Mouse (Mus musculus) forebrain, embryonic 11.5 days (tissue): ENCODE measurements around the gene Creg2. TPM values are rescaled to one million over a fixed set of nuclear protein-coding genes. Genes with fewer than 3 reads are reported as not detected.

Experiments used
- ATAC-seq: fragments of 200-750 bp; cut with Nextera tagmentation; replicated peaks from 2 replicates; pipeline ENCODE4 v1.8.0; 2017; ENCODE audit warnings: moderate TSS enrichment; ENCODE audit not compliant: low FRiP score
- DNase-seq: peaks from one replicate; pipeline ENCODE4 v3.0.0-alpha.2; 2017; ENCODE audit warnings: low spot score
- H3K27ac ChIP-seq: fragments of 300-500 bp; sonication (generic); 2 replicates; pipeline ENCODE4 v1.5.1; 2014; ENCODE audit warnings: low read depth, low read length
- H3K27me3 ChIP-seq: fragments of 300-500 bp; sonication (generic); 2 replicates; pipeline ENCODE4 v1.6.1; 2014; ENCODE audit warnings: mild to moderate bottlenecking, low read length, mixed read lengths; ENCODE audit not compliant: control insufficient read depth, insufficient read depth
- H3K36me3 ChIP-seq: fragments of 300-500 bp; sonication (generic); 2 replicates; pipeline ENCODE4 v1.6.1; 2014; ENCODE audit warnings: mild to moderate bottlenecking, low read length, moderate library complexity, mixed read lengths; ENCODE audit not compliant: control insufficient read depth, insufficient read depth
- H3K4me1 ChIP-seq: fragments of 300-500 bp; sonication (generic); replicated peaks from 2 replicates; pipeline ENCODE4 v1.6.1; 2014; ENCODE audit warnings: low read length, mixed read lengths; ENCODE audit not compliant: control insufficient read depth, insufficient read depth
- H3K4me2 ChIP-seq: fragments of 300-500 bp; sonication (generic); 2 replicates; pipeline ENCODE4 v1.6.1; 2014; ENCODE audit warnings: low read depth, mild to moderate bottlenecking, low read length, moderate library complexity, mixed read lengths; ENCODE audit not compliant: severe bottlenecking
- H3K4me3 ChIP-seq: fragments of 300-500 bp; sonication (generic); 2 replicates; pipeline ENCODE4 v1.5.1; 2014; ENCODE audit warnings: low read depth, low read length
- H3K9ac ChIP-seq: fragments of 300-500 bp; sonication (generic); 2 replicates; pipeline ENCODE4 v1.6.1; 2014; ENCODE audit warnings: low read length
- H3K9me3 ChIP-seq: fragments of 300-500 bp; sonication (generic); 2 replicates; pipeline ENCODE4 v1.6.1; 2016; ENCODE audit warnings: low read length, mixed read lengths; ENCODE audit not compliant: control insufficient read depth
- WGBS: fragments of 180-500 bp; shearing (Covaris S2); extraction: QIAGEN DNeasy Blood & Tissue Kit; methylation state at CpG from one replicate; pipeline ENCODE4 v1.1.7; 2014; 5-methylcytosine and 5-hydroxymethylcytosine counted together
- polyA plus RNA-seq: library from polyadenylated mRNA; unstranded; fragments of >200 nt; fragmentation: Nextera tagmentation; extraction: Ambion mirVana; gene quantifications from 2 replicates; pipeline ENCODE4 v1.2.1, GENCODE M21; 2014

Creg2 gene
- polyA plus RNA-seq, 1 experiment from 2014 or later, result 0.12 TPM

- no peak overlapping the region for H3K9ac ChIP-seq
- peaks cover 15% of the 10 kb centered on the region for H3K27me3 ChIP-seq
- no peak overlapping the region for H3K27ac ChIP-seq
- H3K9me3 ChIP-seq, result 0 out of 2 replicates have a peak, but pooled peaks cover 2% of the 10 kb centered on the region
- peaks cover 6% of the 10 kb centered on the region; the same call in 1 of the 2 replicates for H3K4me1 ChIP-seq
- ATAC-seq (no peak), DNase-seq (no peak)
- no peak overlapping the region for H3K4me2 ChIP-seq
- H3K36me3 ChIP-seq, result no peaks in the 10 kb centered on the region
- WGBS, result 49% methylated on average over 8 of the region's 8 CpGs
- H3K4me3 ChIP-seq, result no peak overlapping the region
Measured at GRCm38 (mm10) chr1:39645905-39646759, 5.1 kb downstream of the Creg2 start.

DNA sequence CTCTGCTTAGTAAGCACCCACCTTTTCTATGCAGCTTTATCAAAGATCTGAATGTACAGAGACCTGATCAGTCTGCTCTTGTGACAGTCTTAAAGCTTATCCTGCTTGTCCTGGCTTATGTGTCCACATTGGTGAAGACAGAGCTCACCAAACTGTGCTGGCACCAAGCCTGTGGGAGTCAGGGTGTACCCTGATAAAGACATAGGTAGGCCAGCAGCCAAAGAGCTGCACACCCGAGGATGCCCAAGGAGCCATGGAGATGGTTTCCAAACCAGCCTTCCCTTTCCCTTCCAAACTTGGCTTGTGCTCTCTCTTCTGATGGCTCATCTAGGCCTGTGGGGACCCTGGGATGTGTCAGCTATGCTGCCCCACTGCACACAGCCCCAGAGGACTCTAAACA lies 6.9 kb downstream of the Creg2 start:
- no peak for ATAC-seq
- no peak for DNase-seq
- Histone ChIP-seq H3K9ac (no peak overlapping the region), H3K4me1 (0 out of 2 replicates have a peak, but pooled peaks cover 2% of the 10 kb centered on the region), H3K4me2 (no peak overlapping the region), H3K4me3 (no peak overlapping the region), H3K27ac (no peak overlapping the region), H3K27me3 (peaks cover 2% of the 10 kb centered on the region; the same call in 1 of the 2 replicates), H3K36me3 (no peaks in the 10 kb centered on the region), H3K9me3 (0 out of 2 replicates have a peak, but pooled peaks cover 2% of the 10 kb centered on the region)
- WGBS, result 68% methylated on average over 1 of the region's 1 CpGs

GRCm38 (mm10) chr1:39641667-39642066 lies 9.6 kb downstream of the Creg2 start:
- Histone ChIP-seq H3K27ac (no peak overlapping the region), H3K4me1 (0 out of 2 replicates have a peak, but pooled peaks cover 2% of the 10 kb centered on the region), H3K36me3 (no peaks in the 10 kb centered on the region), H3K4me3 (no peak overlapping the region), H3K27me3 (no peaks in the 10 kb centered on the region), H3K9me3 (0 out of 2 replicates have a peak, but pooled peaks cover 2% of the 10 kb centered on the region), H3K9ac (no peak overlapping the region), H3K4me2 (no peak overlapping the region)
- 87% methylated on average over 7 of the region's 7 CpGs for WGBS
- ATAC-seq, result no peak
- DNase-seq, result no peak

GRCm38 (mm10) chr1:39637139-39637538 lies 14.1 kb downstream of the Creg2 start:
- no peak overlapping the region for H3K4me2 ChIP-seq
- WGBS, result 63% methylated on average over 8 of the region's 8 CpGs
- H3K27me3 ChIP-seq, result no peaks in the 10 kb centered on the region
- no peak for DNase-seq
- ATAC-seq, result no peak
- no peak overlapping the region for H3K27ac ChIP-seq
- 0 out of 2 replicates have a peak, but pooled peaks cover 2% of the 10 kb centered on the region for H3K9me3 ChIP-seq
- 0 out of 2 replicates have a peak, but pooled peaks cover 2% of the 10 kb centered on the region for H3K4me1 ChIP-seq
- H3K4me3 ChIP-seq, result no peak overlapping the region
- H3K9ac ChIP-seq, result no peak overlapping the region
- H3K36me3 ChIP-seq, result no peaks in the 10 kb centered on the region

- no peak overlapping the region for H3K27ac ChIP-seq
- H3K36me3 ChIP-seq, result no peaks in the 10 kb centered on the region
- H3K4me1 ChIP-seq, result 0 out of 2 replicates have a peak, but pooled peaks cover 2% of the 10 kb centered on the region
- H3K4me3 ChIP-seq, result no peak overlapping the region
- 0 out of 2 replicates have a peak, but pooled peaks cover 1% of the 10 kb centered on the region for H3K9me3 ChIP-seq
- 4% methylated on average over 5 of the region's 5 CpGs for WGBS
- DNase-seq, result peak; percentile 54
- ATAC-seq, result no peak
- no peak overlapping the region for H3K9ac ChIP-seq
- no peaks in the 10 kb centered on the region for H3K27me3 ChIP-seq
- no peak overlapping the region for H3K4me2 ChIP-seq
Measured at GRCm38 (mm10) chr1:39636660-39637059, 14.6 kb downstream of the Creg2 start.

DNA sequence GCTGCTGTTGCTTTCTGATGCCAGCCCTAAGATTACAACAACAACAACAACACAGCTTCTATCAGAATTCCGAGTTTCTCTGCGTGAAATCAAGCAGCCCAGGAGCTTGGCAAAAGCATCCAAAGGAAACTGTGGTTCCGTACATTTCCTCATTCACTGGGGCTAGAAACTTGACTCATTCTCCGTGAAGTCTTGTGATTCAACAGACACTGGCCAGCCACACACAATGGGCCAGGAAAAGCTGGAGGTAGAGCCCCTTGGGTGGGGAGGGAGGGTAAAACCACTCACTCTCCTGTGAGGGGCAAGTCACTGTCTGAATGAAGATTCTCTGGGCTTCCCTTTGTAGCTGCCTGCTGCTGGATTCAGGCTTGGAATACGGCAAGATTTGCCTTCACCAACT lies 15.1 kb downstream of the Creg2 start:
- DNase-seq, result no peak
- H3K36me3 ChIP-seq, result no peaks in the 10 kb centered on the region
- H3K4me3 ChIP-seq, result no peak overlapping the region
- 34% methylated on average over 5 of the region's 5 CpGs for WGBS
- H3K9me3 ChIP-seq, result no peaks in the 10 kb centered on the region
- H3K4me1 ChIP-seq, result 0 out of 2 replicates have a peak, but pooled peaks cover 2% of the 10 kb centered on the region
- no peaks in the 10 kb centered on the region for H3K27me3 ChIP-seq
- ATAC-seq, result no peak
- H3K4me2 ChIP-seq, result no peak overlapping the region
- no peak overlapping the region for H3K27ac ChIP-seq
- H3K9ac ChIP-seq, result no peak overlapping the region

DNA sequence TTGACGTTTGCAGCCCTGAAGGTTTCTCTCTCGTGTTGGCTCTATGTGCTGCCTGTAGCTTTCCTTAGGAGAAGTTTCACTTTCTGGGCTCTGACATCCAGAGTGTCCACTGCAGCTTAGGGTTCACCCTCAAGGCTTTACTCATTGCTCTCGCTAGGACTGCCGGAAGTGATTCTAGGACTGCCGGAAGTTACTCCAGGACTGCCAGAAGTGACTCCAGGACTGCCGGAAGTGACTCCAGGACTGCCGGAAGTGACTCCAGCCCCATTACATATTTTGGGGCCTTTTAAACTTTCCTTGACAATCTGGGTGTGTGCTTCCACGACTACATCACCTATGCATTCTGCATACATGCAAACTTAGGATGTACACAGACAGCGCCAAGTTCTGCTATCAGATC lies 22.7 kb downstream of the Creg2 start:
- H3K27ac ChIP-seq, result no peak overlapping the region
- H3K36me3 ChIP-seq, result no peaks in the 10 kb centered on the region
- no peak overlapping the region for H3K4me3 ChIP-seq
- H3K4me2 ChIP-seq, result no peak overlapping the region
- DNase-seq (no peak), ATAC-seq (no peak)
- no peak overlapping the region for H3K9ac ChIP-seq
- H3K4me1 ChIP-seq, result no peaks in the 10 kb centered on the region
- no peaks in the 10 kb centered on the region for H3K9me3 ChIP-seq
- 86% methylated on average over 9 of the region's 9 CpGs for WGBS
- H3K27me3 ChIP-seq, result no peaks in the 10 kb centered on the region

DNA sequence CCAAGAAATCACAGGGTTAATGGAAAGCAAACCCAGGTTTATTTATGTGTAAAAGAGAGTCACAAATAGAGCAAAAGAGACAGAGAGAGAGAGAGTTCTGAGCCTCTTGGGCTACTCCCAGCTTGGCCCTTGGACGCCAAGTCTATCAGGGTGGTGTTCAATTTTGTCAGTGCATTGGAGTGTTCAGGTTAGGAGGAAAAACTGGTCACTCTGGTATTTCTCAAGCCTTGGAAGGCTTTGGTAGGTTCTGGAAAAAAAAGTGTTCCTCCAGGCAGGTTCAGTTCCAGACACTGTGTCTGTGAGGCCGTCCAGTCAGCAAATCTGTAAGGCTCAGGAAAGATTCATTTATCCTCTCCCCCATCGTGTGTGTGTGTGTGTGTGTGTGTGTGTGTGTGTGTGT lies 25.8 kb downstream of the Creg2 start:
- Histone ChIP-seq H3K9ac (no peak overlapping the region), H3K27me3 (no peaks in the 10 kb centered on the region), H3K27ac (no peak overlapping the region), H3K4me3 (no peak overlapping the region), H3K4me1 (no peaks in the 10 kb centered on the region), H3K9me3 (no peaks in the 10 kb centered on the region), H3K36me3 (no peaks in the 10 kb centered on the region), H3K4me2 (no peak overlapping the region)
- 60% methylated on average over 3 of the region's 3 CpGs for WGBS
- ATAC-seq (no peak), DNase-seq (no peak)
